Mouse (Mus musculus): Measurements from ENCODE around the gene Lce1e. TPM values are rescaled to one million over a fixed set of nuclear protein-coding genes. Genes with fewer than 3 reads are reported as not detected.

Lce1e gene
- polyA plus RNA-seq, 1 experiment from 2014 or later = not detected

Other genes with a start within 250 kb of the Lce1e start
- not detected in 2 replicates for gene Sprr1a, start 223.2 kb downstream of the Lce1e start, polyA plus RNA-seq (2016; fragmentation: Nextera tagmentation; extraction: Ambion mirVana)
- gene Sprr4, start 208.6 kb downstream of the Lce1e start, polyA plus RNA-seq (2016; fragmentation: Nextera tagmentation; extraction: Ambion mirVana) = not detected in 2 replicates
- gene 2310046K23Rik, start 174.6 kb downstream of the Lce1e start, polyA plus RNA-seq (2016; fragmentation: Nextera tagmentation; extraction: Ambion mirVana) = not detected in 2 replicates
- 0.14 TPM in 1 of 2 replicates, not detected in the other for gene Ivl, start 135.3 kb downstream of the Lce1e start, polyA plus RNA-seq (2016; fragmentation: Nextera tagmentation; extraction: Ambion mirVana)
- not detected in 2 replicates for gene Smcp, start 120.1 kb downstream of the Lce1e start, polyA plus RNA-seq (2016; fragmentation: Nextera tagmentation; extraction: Ambion mirVana)
- gene 2210017I01Rik, start 101.6 kb downstream of the Lce1e start, polyA plus RNA-seq (2016; fragmentation: Nextera tagmentation; extraction: Ambion mirVana) = not detected in 2 replicates
- not detected in 2 replicates for gene Lce6a, start 87.4 kb downstream of the Lce1e start, polyA plus RNA-seq (2016; fragmentation: Nextera tagmentation; extraction: Ambion mirVana)
- not detected in 2 replicates for gene Lce1a1, start 60.8 kb downstream of the Lce1e start, polyA plus RNA-seq (2016; fragmentation: Nextera tagmentation; extraction: Ambion mirVana)
- gene Lce1b, start 52.1 kb downstream of the Lce1e start, polyA plus RNA-seq (2016; fragmentation: Nextera tagmentation; extraction: Ambion mirVana) = not detected in 2 replicates
- gene Lce1a2, start 38.8 kb downstream of the Lce1e start, polyA plus RNA-seq (2016; fragmentation: Nextera tagmentation; extraction: Ambion mirVana) = not detected in 2 replicates
- not detected in 2 replicates for gene Lce1c, start 29.8 kb downstream of the Lce1e start, polyA plus RNA-seq (2016; fragmentation: Nextera tagmentation; extraction: Ambion mirVana)
- gene Lce1d, start 21.9 kb downstream of the Lce1e start, polyA plus RNA-seq (2016; fragmentation: Nextera tagmentation; extraction: Ambion mirVana) = not detected in 2 replicates
- not detected in 2 replicates for gene Lce1f, start 11.3 kb upstream of the Lce1e start, polyA plus RNA-seq (2016; fragmentation: Nextera tagmentation; extraction: Ambion mirVana)
- gene Gm38119, start 30.0 kb upstream of the Lce1e start, polyA plus RNA-seq (2016; fragmentation: Nextera tagmentation; extraction: Ambion mirVana) = not detected in 2 replicates
- not detected in 2 replicates for gene Lce1g, start 43.3 kb upstream of the Lce1e start, polyA plus RNA-seq (2016; fragmentation: Nextera tagmentation; extraction: Ambion mirVana)
- not detected in 2 replicates for gene Lce1h, start 56.0 kb upstream of the Lce1e start, polyA plus RNA-seq (2016; fragmentation: Nextera tagmentation; extraction: Ambion mirVana)
- gene Lce1i, start 69.8 kb upstream of the Lce1e start, polyA plus RNA-seq (2016; fragmentation: Nextera tagmentation; extraction: Ambion mirVana) = not detected in 2 replicates
- not detected in 2 replicates for gene Lce1j, start 81.4 kb upstream of the Lce1e start, polyA plus RNA-seq (2016; fragmentation: Nextera tagmentation; extraction: Ambion mirVana)
- not detected in 2 replicates for gene Lce1k, start 98.8 kb upstream of the Lce1e start, polyA plus RNA-seq (2016; fragmentation: Nextera tagmentation; extraction: Ambion mirVana)
- not detected in 2 replicates for gene Kprp, start 118.2 kb upstream of the Lce1e start, polyA plus RNA-seq (2016; fragmentation: Nextera tagmentation; extraction: Ambion mirVana)
- not detected in 2 replicates for gene Lce1l, start 142.2 kb upstream of the Lce1e start, polyA plus RNA-seq (2016; fragmentation: Nextera tagmentation; extraction: Ambion mirVana)
- gene 2310050C09Rik, start 161.1 kb upstream of the Lce1e start, polyA plus RNA-seq (2016; fragmentation: Nextera tagmentation; extraction: Ambion mirVana) = not detected in 2 replicates
- gene Lce3a, start 217.2 kb upstream of the Lce1e start, polyA plus RNA-seq (2016; fragmentation: Nextera tagmentation; extraction: Ambion mirVana) = not detected in 2 replicates
- not detected in 2 replicates for gene Lce3b, start 223.9 kb upstream of the Lce1e start, polyA plus RNA-seq (2016; fragmentation: Nextera tagmentation; extraction: Ambion mirVana)
- gene Lce3c, start 235.4 kb upstream of the Lce1e start, polyA plus RNA-seq (2016; fragmentation: Nextera tagmentation; extraction: Ambion mirVana) = not detected in 2 replicates
- gene Lce3d, start 248.3 kb upstream of the Lce1e start, polyA plus RNA-seq (2016; fragmentation: Nextera tagmentation; extraction: Ambion mirVana) = not detected in 2 replicates